Mouse (Mus musculus): ENCODE results near the gene Slc1a2. TPM values are rescaled to one million over a fixed set of nuclear protein-coding genes. Genes with fewer than 3 reads are reported as not detected.

Slc1a2 gene
- polyA plus RNA-seq, 1 experiment from 2014 or later: 18.3 TPM

GRCm38 (mm10) chr2:102658661-102659520 is 432 bp downstream of the Slc1a2 start:
- peak overlapping the region; percentile 93 for H3K4me2 ChIP-seq (ENCODE audit: low read length)
- H3K4me1 ChIP-seq (ENCODE audit: control insufficient read depth, insufficient read depth, low read depth, low read length): peaks cover 32% of the 10 kb centered on the region
- ATAC-seq: peak; percentile 89
- H3K27ac ChIP-seq (ENCODE audit: low read depth, low read length): peak overlapping the region; percentile 94
- peak overlapping the region; percentile 74 for H3K4me3 ChIP-seq (ENCODE audit: low read length)
- H3K27me3 ChIP-seq (replicated peaks; ENCODE audit: control insufficient read depth, insufficient read depth, low read length): no peaks in the 10 kb centered on the region
- H3K9me3 ChIP-seq (ENCODE audit: control insufficient read depth, low read length): no peaks in the 10 kb centered on the region
- H3K36me3 ChIP-seq (ENCODE audit: control insufficient read depth, insufficient read depth, low read length): no peaks in the 10 kb centered on the region
- peak overlapping the region; percentile 90 for H3K9ac ChIP-seq (ENCODE audit: low read depth, low read length)
- under 1% methylated on average over 72 of the region's 80 CpGs for WGBS

GRCm38 (mm10) chr2:102659521-102659830 is 1.0 kb downstream of the Slc1a2 start:
- peak overlapping the region; percentile 93 for H3K4me2 ChIP-seq (ENCODE audit: low read length)
- 0% methylated on average over 10 of the region's 10 CpGs for WGBS
- H3K4me3 ChIP-seq (ENCODE audit: low read length): peak overlapping the region; percentile 74
- H3K9ac ChIP-seq (ENCODE audit: low read depth, low read length): peak overlapping the region; percentile 90
- peak overlapping the region; percentile 94 for H3K27ac ChIP-seq (ENCODE audit: low read depth, low read length)
- H3K27me3 ChIP-seq (replicated peaks; ENCODE audit: control insufficient read depth, insufficient read depth, low read length): no peaks in the 10 kb centered on the region
- peaks cover 32% of the 10 kb centered on the region for H3K4me1 ChIP-seq (ENCODE audit: control insufficient read depth, insufficient read depth, low read depth, low read length)
- ATAC-seq: no peak
- no peaks in the 10 kb centered on the region for H3K9me3 ChIP-seq (ENCODE audit: control insufficient read depth, low read length)
- H3K36me3 ChIP-seq (ENCODE audit: control insufficient read depth, insufficient read depth, low read length): no peaks in the 10 kb centered on the region

GRCm38 (mm10) chr2:102661052-102661451 is 2.6 kb downstream of the Slc1a2 start:
- peak overlapping the region; percentile 25 for H3K4me3 ChIP-seq (ENCODE audit: low read length)
- H3K4me1 ChIP-seq (ENCODE audit: control insufficient read depth, insufficient read depth, low read depth, low read length): peaks cover 30% of the 10 kb centered on the region
- 23% methylated on average over 2 of the region's 2 CpGs for WGBS
- H3K9ac ChIP-seq (ENCODE audit: low read depth, low read length): no peak overlapping the region
- H3K27ac ChIP-seq (ENCODE audit: low read depth, low read length): peak overlapping the region; percentile 54
- no peak for ATAC-seq
- H3K27me3 ChIP-seq (replicated peaks; ENCODE audit: control insufficient read depth, insufficient read depth, low read length): no peaks in the 10 kb centered on the region
- no peaks in the 10 kb centered on the region for H3K9me3 ChIP-seq (ENCODE audit: control insufficient read depth, low read length)
- peak overlapping the region; percentile 93 for H3K4me2 ChIP-seq (ENCODE audit: low read length)
- no peaks in the 10 kb centered on the region for H3K36me3 ChIP-seq (ENCODE audit: control insufficient read depth, insufficient read depth, low read length)

GRCm38 (mm10) chr2:102662911-102663310 is 4.5 kb downstream of the Slc1a2 start:
- Histone ChIP-seq H3K9ac (ENCODE audit: low read depth, low read length) (peak overlapping the region; percentile 42), H3K9me3 (ENCODE audit: control insufficient read depth, low read length) (no peaks in the 10 kb centered on the region), H3K4me1 (ENCODE audit: control insufficient read depth, insufficient read depth, low read depth, low read length) (peaks cover 21% of the 10 kb centered on the region), H3K27me3 (replicated peaks; ENCODE audit: control insufficient read depth, insufficient read depth, low read length) (no peaks in the 10 kb centered on the region), H3K4me3 (ENCODE audit: low read length) (no peak overlapping the region; the same call in 1 of the 2 replicates), H3K27ac (ENCODE audit: low read depth, low read length) (peak overlapping the region; percentile 77), H3K36me3 (ENCODE audit: control insufficient read depth, insufficient read depth, low read length) (no peaks in the 10 kb centered on the region), H3K4me2 (ENCODE audit: low read length) (peak overlapping the region; percentile 93)
- WGBS: 25% methylated on average over 9 of the region's 9 CpGs
- 0 out of 2 replicates have a peak, but pooled peaks have one; percentile 8 for ATAC-seq

- peak overlapping the region; percentile 10; the same call in 1 of the 2 replicates for H3K4me3 ChIP-seq (ENCODE audit: low read length)
- H3K4me2 ChIP-seq (ENCODE audit: low read length): peak overlapping the region; percentile 93
- peaks cover 21% of the 10 kb centered on the region for H3K4me1 ChIP-seq (ENCODE audit: control insufficient read depth, insufficient read depth, low read depth, low read length)
- H3K9ac ChIP-seq (ENCODE audit: low read depth, low read length): peak overlapping the region; percentile 42
- peak overlapping the region; percentile 77 for H3K27ac ChIP-seq (ENCODE audit: low read depth, low read length)
- H3K9me3 ChIP-seq (ENCODE audit: control insufficient read depth, low read length): no peaks in the 10 kb centered on the region
- WGBS: 11% methylated on average over 6 of the region's 6 CpGs
- ATAC-seq: no peak
- no peaks in the 10 kb centered on the region for H3K36me3 ChIP-seq (ENCODE audit: control insufficient read depth, insufficient read depth, low read length)
- H3K27me3 ChIP-seq (replicated peaks; ENCODE audit: control insufficient read depth, insufficient read depth, low read length): no peaks in the 10 kb centered on the region
These were observed 4.9 kb downstream of the Slc1a2 start for GRCm38 (mm10) chr2:102663339-102663738.

GRCm38 (mm10) chr2:102663865-102664264 is 5.4 kb downstream of the Slc1a2 start:
- H3K9ac ChIP-seq (ENCODE audit: low read depth, low read length): no peak overlapping the region
- H3K4me1 ChIP-seq (ENCODE audit: control insufficient read depth, insufficient read depth, low read depth, low read length): peaks cover 21% of the 10 kb centered on the region
- H3K9me3 ChIP-seq (ENCODE audit: control insufficient read depth, low read length): no peaks in the 10 kb centered on the region
- H3K36me3 ChIP-seq (ENCODE audit: control insufficient read depth, insufficient read depth, low read length): no peaks in the 10 kb centered on the region
- no peak overlapping the region for H3K27ac ChIP-seq (ENCODE audit: low read depth, low read length)
- no peaks in the 10 kb centered on the region for H3K27me3 ChIP-seq (replicated peaks; ENCODE audit: control insufficient read depth, insufficient read depth, low read length)
- WGBS: 33% methylated on average over 3 of the region's 3 CpGs
- no peak overlapping the region for H3K4me3 ChIP-seq (ENCODE audit: low read length)
- ATAC-seq: no peak
- peak overlapping the region; percentile 12; the same call in 1 of the 2 replicates for H3K4me2 ChIP-seq (ENCODE audit: low read length)

- no peak overlapping the region for H3K9ac ChIP-seq (ENCODE audit: low read depth, low read length)
These were observed 9.5 kb downstream of the Slc1a2 start for GRCm38 (mm10) chr2:102667981-102668380.

GRCm38 (mm10) chr2:102669580-102669979 is 11.1 kb downstream of the Slc1a2 start:
- Histone ChIP-seq H3K27me3 (replicated peaks; ENCODE audit: control insufficient read depth, insufficient read depth, low read length) (no peaks in the 10 kb centered on the region), H3K4me2 (ENCODE audit: low read length) (no peak overlapping the region), H3K36me3 (ENCODE audit: control insufficient read depth, insufficient read depth, low read length) (no peaks in the 10 kb centered on the region), H3K9ac (ENCODE audit: low read depth, low read length) (no peak overlapping the region), H3K4me3 (ENCODE audit: low read length) (no peak overlapping the region), H3K4me1 (ENCODE audit: control insufficient read depth, insufficient read depth, low read depth, low read length) (peaks cover 5% of the 10 kb centered on the region), H3K9me3 (ENCODE audit: control insufficient read depth, low read length) (no peaks in the 10 kb centered on the region), H3K27ac (ENCODE audit: low read depth, low read length) (no peak overlapping the region)
- WGBS: 48% methylated on average over 6 of the region's 6 CpGs
- ATAC-seq: no peak

More at GRCm38 (mm10) chr2:102667981-102668380, 9.5 kb downstream of the Slc1a2 start:
- no peak overlapping the region for H3K27ac ChIP-seq (ENCODE audit: low read depth, low read length)
- no peak for ATAC-seq
- no peak overlapping the region for H3K4me2 ChIP-seq (ENCODE audit: low read length)
- H3K4me3 ChIP-seq (ENCODE audit: low read length): no peak overlapping the region
- H3K27me3 ChIP-seq (replicated peaks; ENCODE audit: control insufficient read depth, insufficient read depth, low read length): no peaks in the 10 kb centered on the region
- no peaks in the 10 kb centered on the region for H3K36me3 ChIP-seq (ENCODE audit: control insufficient read depth, insufficient read depth, low read length)
- no peaks in the 10 kb centered on the region for H3K9me3 ChIP-seq (ENCODE audit: control insufficient read depth, low read length)
- H3K4me1 ChIP-seq (ENCODE audit: control insufficient read depth, insufficient read depth, low read depth, low read length): peaks cover 6% of the 10 kb centered on the region
- WGBS: 89% methylated on average over 6 of the region's 6 CpGs

GRCm38 (mm10) chr2:102674582-102674981 is 16.1 kb downstream of the Slc1a2 start:
- H3K27ac ChIP-seq (ENCODE audit: low read depth, low read length): peak overlapping the region; percentile 44; the same call in 1 of the 2 replicates
- no peaks in the 10 kb centered on the region for H3K36me3 ChIP-seq (ENCODE audit: control insufficient read depth, insufficient read depth, low read length)
- H3K4me2 ChIP-seq (ENCODE audit: low read length): no peak overlapping the region
- no peaks in the 10 kb centered on the region for H3K27me3 ChIP-seq (replicated peaks; ENCODE audit: control insufficient read depth, insufficient read depth, low read length)
- H3K9me3 ChIP-seq (ENCODE audit: control insufficient read depth, low read length): no peaks in the 10 kb centered on the region
- 45% methylated on average over 2 of the region's 2 CpGs for WGBS
- peaks cover 9% of the 10 kb centered on the region for H3K4me1 ChIP-seq (ENCODE audit: control insufficient read depth, insufficient read depth, low read depth, low read length)
- no peak overlapping the region for H3K9ac ChIP-seq (ENCODE audit: low read depth, low read length)
- ATAC-seq: no peak
- no peak overlapping the region for H3K4me3 ChIP-seq (ENCODE audit: low read length)
